Mouse (Mus musculus): Measurements from ENCODE around the gene Olfr23.
"Not testable (repeated sequence)": the region's sequence is repeated elsewhere in the genome, so short reads cannot be mapped to it uniquely, and the experiment has no call there.

Gene Olfr23

GRCm38 (mm10) chr11:73936377-73936776, at the start of gene Olfr23:
Gene Olfr23 (plus strand): TSS chr11:73936677.
- DNase-seq (ENCODE audit: low read depth, low spot score), result no peak

GRCm38 (mm10) chr11:73890671-73891070, 45.8 kb upstream of the Olfr23 start, which contains the start of gene Olfr394:
Gene Olfr394 (minus strand): TSS chr11:73890771.
- DNase-seq (ENCODE audit: low read depth, low spot score), result no peak

DNA sequence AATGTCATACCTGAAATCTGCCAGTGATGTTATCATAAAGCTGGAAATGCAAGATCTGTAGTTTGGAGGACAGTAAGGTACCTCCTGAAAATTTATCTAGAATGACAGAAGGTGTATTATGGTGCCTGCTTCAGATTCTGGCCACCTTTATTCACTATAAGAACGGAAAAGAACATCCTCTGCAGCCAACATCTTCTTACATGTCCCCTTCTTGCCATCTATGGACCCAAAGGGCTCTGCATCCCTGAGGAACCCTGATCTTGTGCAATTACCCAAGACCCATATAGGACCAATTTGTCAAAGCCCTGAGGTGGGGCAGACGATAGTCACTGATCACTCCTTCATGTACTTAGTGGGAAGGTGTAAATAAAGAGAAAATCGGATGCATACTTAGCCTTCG, 27.3 kb upstream of the Olfr23 start, which contains the start of gene Olfr395:
Gene Olfr395, minus strand, starts transcription at position 101 of the 400 bp plus-strand sequence.
- DNase-seq (ENCODE audit: low read depth, low spot score), result not testable (repeated sequence)

- DNase-seq (ENCODE audit: low read depth, low spot score), result no peak
Measured at GRCm38 (mm10) chr11:73960517-73960916, 24.0 kb downstream of the Olfr23 start, which contains the start of gene Olfr397. Gene Olfr397 (plus strand): TSS chr11:73960817.

DNA sequence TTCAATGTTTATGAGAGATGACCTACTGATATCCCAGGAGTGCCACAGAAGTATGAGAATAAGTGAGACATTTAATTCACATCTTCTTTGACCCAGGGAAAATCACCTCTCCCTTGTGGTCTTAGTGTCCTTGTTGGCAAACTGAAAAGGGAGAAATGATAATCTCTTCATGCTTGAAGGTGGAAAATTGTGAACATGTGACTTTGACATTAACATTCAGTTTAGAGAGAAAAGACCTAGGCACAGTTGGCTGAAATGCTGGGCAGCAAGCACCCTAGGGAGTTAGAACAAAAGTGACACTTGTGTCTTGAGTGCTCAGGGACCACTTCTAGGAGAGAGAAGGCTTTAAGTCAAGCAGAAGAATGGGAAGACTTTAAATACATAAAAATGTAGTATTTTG, 53.8 kb downstream of the Olfr23 start, which contains the start of gene Olfr398:
Gene Olfr398, minus strand, starts transcription at position 101 of the 400 bp plus-strand sequence.
- no peak for DNase-seq (ENCODE audit: low read depth, low spot score)
